Mouse (Mus musculus): ENCODE results near the gene Gipc2.
"Not testable (repeated sequence)": the region's sequence is repeated elsewhere in the genome, so short reads cannot be mapped to it uniquely, and the experiment has no call there.

Gene Gipc2

GRCm38 (mm10) chr3:152166099-152166423 is at the start of gene Gipc2:
Gene Gipc2, minus strand, starts transcription at chr3:152166230.
- DNase-seq, result no peak

- no peak for DNase-seq
Observed at GRCm38 (mm10) chr3:152213416-152213815, 47.4 kb upstream of the Gipc2 start.

DNA sequence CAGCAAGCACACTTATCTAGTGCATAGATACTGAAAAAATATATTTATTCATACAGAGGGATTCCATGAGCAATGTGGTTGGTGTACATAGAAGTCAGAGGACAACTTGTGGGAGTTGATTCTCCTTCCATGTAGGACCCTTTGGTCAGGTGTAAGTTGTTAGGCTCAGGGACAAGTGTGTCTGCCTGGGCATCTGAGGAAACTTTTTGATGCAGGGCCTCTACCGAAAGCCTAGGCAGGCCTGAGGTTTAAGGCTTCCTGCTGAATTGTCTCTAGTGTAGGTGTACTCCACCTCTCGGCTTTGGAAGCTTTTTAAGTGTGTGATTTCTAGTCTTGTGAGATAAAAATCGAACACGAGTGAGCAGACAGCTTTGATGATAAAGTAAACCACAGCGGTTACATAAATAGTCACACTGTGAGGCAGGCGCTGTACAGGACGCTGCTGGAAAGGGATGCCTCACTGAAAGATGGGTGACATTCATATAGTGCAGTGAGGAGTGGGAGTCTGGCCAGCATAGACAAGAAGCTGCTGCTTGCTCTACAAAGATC is 45.8 kb upstream of the Gipc2 start:
- no peak for DNase-seq

GRCm38 (mm10) chr3:152210728-152211391 is 44.8 kb upstream of the Gipc2 start:
- peak; percentile 75 for DNase-seq

- peak; percentile 100 for DNase-seq
Observed at GRCm38 (mm10) chr3:152209967-152210634, 44.1 kb upstream of the Gipc2 start, which contains the start of the genes Dnajb4 and Fubp1. Gene Dnajb4, minus strand, starts transcription at chr3:152210302. Gene Fubp1, plus strand, starts transcription at chr3:152210422.

DNA sequence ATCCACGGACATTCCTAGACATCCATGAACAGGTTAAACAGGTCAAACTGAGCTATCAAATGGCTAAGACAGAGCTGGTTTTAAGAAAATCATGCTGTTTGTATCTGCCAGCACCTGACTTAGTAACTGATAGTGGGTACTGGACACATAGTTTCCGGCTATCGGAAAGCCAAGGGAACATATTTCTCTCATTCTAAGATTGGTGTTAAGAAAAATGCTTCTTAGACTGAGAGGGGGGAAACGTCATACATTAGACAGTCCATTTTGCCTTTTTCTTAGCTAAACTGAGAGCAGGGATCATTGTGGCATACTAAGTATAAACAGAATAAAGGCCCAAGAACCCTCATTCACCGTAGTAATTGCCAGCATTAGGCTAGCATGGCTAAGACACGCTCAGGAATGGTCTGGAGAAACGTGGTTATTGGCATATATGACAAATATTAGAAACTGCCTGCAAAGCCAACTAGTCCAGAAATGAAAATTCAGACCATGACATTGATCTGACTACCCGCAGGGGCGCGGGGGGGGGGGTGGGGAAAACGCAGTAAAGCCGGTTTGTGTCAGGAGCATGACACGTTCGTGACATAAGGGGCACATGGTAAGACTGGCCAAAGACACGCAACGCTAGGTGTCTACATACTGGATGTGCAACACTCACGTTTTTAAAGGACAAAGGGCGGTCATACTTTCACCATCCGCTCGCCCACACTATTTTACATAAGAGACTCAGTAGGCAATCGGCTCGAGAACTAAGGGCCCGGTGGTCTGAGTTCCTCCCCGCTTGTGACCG is 43.3 kb upstream of the Gipc2 start:
- peak; percentile 55 for DNase-seq

DNA sequence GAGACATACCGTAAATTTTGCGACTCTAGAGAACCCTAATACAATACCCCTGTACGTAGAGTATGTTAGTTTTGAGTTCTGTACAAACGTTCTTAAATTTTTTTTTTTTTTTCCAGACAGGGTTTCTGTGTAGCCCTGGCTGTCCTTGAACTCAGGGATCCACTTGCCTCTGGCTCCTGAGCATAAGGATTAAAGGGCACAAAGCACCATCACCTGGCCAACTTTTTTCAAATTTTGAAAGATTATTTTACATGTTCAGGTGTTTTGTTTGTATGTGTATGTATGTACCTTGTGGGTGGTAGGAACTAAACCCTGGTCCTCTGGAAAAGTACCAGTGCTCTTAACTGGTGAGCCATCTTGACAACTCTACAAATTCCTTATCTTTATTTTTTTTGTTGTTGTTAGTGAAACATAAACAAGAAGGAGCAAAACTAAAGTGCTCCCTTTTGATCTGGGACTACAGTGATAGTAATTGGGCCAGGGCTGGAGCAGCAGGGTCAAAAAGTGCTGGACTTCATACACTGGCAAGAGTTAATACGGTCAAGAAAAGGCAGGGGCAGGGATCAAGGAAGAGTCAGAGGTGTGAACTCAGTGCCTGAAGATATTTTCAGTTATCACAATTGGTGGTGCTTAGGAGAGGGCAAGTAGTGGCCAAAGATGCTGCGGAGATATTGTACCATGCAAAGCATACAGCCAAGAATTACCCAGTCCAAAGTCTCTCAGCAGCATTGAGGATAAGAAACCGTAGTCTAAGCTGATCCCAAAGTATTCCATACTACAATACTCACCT is 42.3 kb upstream of the Gipc2 start:
- DNase-seq, result no peak

- no peak for DNase-seq
Observed at GRCm38 (mm10) chr3:152207156-152207555, 41.1 kb upstream of the Gipc2 start.

DNA sequence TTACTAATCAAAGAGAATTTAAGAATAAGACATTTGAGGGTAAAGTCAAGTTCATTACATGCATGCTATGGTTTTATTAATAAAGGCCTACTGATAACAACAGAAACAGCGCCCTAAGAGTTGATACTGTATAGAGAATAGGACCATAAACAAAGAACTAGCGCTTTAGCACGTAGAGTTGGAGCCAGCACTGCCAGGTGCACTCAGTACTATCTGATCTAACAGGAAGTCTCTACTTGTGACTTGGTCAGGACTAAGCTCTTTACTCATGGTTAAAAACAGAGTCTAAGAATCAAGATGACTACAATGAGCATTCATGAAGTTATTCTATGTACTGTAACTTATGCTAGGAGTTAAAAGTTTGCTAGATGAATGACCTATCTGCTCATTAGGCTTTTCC is 38.5 kb upstream of the Gipc2 start:
- no peak for DNase-seq

DNA sequence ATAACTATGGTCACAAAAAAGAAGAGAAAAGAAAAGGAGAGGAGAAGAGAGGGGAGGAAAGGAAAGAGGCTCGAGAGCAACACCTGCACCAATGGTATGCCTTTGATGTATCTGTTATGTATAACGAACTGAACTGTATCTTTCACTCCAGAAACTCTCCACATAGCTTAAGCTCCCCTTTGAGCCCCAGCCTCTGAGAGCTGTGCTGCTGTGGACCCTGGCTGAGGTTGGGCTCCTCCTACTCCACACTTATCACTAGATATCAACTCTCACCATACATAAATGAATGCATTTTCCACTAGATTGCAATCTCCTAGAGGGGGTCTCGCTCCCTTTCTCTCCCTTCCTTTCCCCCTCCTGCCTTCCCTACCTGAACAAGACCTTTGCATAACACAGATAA is 38.0 kb upstream of the Gipc2 start:
- DNase-seq, result no peak

DNA sequence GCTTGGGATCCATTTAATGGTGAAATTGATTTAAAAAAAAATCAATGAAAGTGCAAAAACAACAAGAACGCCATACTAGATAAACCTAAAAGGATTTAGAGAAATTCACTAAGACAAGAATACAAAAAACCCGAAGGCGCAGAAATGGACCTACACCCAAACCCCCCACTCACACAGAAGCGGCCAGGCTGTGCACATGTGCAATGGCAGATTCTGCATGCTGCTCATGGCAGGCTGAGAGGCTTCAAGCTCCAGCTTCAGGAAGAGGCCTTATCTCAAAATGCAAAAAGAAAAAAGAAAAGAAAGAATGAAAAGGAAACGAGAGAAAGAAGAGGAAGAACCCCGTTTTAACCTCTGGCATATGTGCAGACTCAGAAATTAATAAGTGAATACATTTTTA is 37.4 kb upstream of the Gipc2 start:
- no peak for DNase-seq

- no peak for DNase-seq
Observed at GRCm38 (mm10) chr3:152202942-152203341, 36.9 kb upstream of the Gipc2 start.

GRCm38 (mm10) chr3:152201651-152202050 is 35.6 kb upstream of the Gipc2 start:
- DNase-seq, result no peak

- no peak for DNase-seq
Observed at GRCm38 (mm10) chr3:152201181-152201580, 35.2 kb upstream of the Gipc2 start.

DNA sequence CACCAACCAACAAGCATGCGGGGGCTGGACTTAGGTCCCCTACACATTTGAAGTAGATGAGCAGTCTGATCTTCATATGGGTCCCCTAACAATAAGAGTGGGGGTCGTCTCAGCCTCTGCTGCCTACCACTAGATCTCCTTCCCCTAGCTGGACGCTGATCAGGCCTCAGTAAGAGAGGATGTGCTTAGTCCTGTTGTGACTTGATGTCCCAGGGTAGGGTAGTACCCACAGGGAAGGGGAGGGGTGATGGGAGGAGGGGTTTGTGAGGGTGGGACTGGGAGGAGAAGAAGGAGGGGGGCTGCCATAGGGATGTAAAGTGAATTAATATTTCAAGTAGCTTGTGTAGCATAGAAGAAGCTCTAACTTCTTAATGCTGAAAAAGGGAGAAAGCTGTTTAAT is 33.1 kb upstream of the Gipc2 start:
- DNase-seq, result no peak

DNA sequence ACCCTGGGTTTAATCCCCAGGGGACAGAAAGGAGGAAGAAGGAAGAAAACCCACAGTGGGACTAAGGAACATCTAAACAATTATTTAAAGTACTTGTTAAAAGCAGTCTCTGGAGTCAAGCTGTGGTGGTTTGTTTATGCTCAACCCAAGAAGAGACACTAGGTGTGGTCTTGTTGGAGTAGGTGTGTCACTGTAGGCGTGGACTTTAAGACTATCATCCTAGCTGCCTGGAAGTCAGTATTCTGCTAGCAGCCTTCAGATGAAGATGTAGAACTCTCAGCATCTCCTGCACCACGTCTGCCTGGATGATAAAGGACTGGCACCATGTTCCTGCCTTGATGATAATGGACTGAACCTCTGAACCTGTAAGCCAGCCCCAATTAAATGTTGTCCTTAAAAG is 31.2 kb upstream of the Gipc2 start:
- DNase-seq, result not testable (repeated sequence)

DNA sequence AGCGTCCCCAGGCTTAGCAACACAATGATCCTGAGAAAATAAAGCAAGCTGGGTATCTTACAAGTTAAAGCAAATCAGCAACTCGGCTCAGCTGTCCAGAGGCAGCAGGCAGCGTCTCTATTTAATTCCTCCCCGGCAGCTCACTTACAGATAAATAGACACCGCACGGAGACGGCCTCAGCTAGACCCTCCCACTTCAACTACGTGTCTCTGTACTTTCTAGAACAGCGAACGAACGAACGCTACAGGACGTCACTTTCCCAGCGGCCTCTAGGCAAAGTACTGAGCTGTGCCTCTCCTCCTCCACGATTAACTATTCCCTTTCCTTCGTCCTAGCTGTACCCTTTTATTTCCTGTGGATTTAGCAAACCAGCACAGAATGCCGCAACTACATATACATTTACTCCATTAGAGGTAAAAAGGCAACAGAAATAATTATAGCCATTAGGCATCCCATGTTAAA is 27.6 kb upstream of the Gipc2 start:
- DNase-seq, result peak; percentile 93

- DNase-seq, result no peak
Observed at GRCm38 (mm10) chr3:152193177-152193576, 27.1 kb upstream of the Gipc2 start.

DNA sequence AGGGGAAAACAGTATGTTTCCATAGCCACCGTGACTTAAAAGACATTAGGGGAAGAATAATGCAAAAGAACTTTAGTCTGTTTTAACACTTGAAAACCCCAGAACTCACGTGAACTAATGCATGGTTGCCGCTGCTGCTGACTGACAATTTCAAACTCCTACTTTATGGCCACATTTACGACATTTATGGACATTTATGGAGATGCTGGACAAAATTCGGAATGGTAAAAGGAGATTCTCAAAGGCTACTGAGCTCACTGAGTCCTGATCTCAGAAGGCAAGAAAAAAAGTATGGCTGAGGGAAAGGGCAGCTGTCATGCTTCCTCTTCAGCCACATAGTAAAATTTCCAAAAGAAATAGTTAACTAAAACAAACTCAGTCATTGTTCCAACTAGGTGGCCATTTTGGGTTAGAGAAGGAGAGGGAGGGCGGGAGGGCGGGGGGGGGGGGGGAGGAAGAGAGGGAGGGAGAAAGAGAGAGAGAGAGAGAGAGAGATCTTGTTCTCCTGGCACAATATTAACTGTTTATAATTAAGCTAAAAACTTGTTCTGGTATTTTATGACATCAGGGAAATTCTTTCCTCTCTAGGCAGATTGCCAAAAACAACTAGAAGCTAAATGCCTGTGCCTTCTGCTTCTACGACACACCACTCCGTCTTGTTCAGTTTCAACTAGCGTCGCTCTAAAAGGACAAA is 26.4 kb upstream of the Gipc2 start:
- DNase-seq, result peak; percentile 50

DNA sequence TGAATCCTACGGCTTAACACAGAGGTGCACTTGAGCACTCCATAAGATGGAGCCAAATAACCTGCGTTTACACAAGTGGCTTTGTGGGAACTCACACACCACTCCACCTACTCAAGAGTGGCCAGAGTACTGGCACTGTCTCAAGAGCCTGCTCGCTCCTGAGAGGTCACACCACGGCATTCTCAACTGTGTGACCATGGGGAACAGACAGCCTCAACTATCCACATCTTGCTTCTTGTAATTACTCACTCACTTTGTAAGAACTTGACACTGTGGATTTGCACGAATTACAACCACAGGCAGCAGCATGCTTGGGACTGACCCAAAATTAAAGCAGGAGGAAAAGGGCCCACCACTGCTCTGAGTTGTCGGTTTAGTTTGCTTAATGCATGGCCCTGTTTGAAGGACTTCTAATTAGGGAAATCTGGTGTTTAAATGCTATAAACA is 25.8 kb upstream of the Gipc2 start:
- DNase-seq, result peak; percentile 81

DNA sequence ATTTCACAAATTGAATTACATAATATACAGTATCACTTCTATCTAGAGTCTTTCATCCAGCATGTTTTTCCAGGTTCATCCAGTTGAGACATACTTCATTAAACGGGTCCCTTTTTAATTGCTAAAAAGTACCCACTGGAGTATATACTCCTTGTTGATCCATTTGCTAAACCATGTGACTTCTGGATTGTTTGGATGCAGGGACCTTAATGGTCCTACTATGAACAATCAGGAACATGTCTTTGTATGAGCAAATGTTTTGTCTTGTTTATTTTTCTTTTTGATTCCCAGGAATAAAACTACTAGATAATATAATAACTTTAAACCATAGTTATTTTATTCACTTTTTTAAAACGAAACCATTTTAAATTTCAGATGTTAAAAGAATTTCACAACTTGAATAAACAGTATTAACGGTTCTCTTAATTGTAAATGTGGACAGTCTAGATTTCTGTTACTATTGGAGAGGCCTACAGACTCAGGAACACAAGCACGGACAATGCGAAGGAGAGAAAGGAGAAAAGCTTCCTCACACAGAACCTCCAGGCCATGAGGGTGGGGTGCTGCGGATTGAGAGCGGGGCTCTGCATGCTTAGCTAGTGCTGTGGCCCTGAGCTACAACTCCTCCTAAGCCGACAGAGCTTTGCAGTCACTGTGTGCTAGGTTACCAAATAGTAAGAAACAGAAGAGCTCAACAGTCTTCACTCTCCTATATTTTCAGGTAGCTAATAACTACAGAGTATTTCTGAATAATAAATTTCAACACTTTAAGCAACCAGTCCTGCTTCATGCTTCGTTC is 24.8 kb upstream of the Gipc2 start:
- no peak for DNase-seq

Data from lung, postnatal 10 days (tissue).